Mouse (Mus musculus): Measurements from ENCODE around the gene Arhgap5.
A peak's percentile ranks its signal among the peaks of the same experiment; 100 is the strongest.
"Not testable (repeated sequence)": the region's sequence is repeated elsewhere in the genome, so short reads cannot be mapped to it uniquely, and the experiment has no call there.

Gene Arhgap5

DNA sequence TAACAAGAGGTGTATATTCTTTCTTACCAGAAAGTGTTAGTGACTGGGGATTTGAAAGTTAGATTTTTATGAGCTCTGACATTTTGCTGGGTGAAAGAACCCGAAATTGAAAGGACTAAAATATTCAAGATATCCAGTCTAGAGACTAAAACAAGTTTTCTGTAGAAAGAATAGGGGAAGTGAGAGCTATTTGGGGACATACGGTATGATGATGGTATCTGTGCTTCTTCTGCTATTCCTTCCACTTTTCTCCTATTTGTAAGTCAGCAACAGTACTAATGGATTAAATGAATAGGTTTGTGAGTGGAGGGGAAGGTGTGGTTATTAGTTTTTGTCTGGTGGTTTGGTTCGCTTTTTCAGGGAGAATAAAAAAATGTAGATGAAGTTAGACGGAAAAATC is 37.5 kb downstream of the Arhgap5 start:
- DNase-seq (ENCODE audit: low spot score), result no peak

GRCm38 (mm10) chr12:52544532-52544931 is 40.8 kb downstream of the Arhgap5 start:
- no peak for DNase-seq (ENCODE audit: low spot score)

GRCm38 (mm10) chr12:52552085-52552484 is 48.3 kb downstream of the Arhgap5 start:
- no peak for DNase-seq (ENCODE audit: low spot score)

GRCm38 (mm10) chr12:52555188-52555876 is 51.6 kb downstream of the Arhgap5 start:
- DNase-seq (ENCODE audit: low spot score), result no peak

- DNase-seq (ENCODE audit: low spot score), result no peak
Observed at GRCm38 (mm10) chr12:52565654-52566053, 61.9 kb downstream of the Arhgap5 start.

DNA sequence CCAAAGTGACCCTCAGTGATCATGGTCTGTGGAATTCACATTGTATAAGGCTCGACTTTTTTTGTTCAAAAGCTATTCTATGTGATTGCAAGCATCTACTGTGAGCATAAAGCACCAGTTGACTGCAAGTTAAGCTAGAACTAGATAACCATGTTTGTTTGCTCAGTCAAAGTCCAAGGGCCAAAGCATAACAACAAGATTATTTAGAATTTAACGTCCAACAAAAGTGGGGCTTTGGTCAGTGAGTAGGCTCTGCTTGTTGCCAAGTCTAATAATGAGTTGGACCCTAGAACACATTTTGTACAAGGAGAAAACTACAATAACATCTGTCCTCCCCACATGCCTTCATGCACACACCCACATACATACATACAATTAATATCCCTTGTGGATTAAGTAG is 69.6 kb downstream of the Arhgap5 start:
- no peak for DNase-seq (ENCODE audit: low spot score)

- DNase-seq (ENCODE audit: low spot score), result not testable (repeated sequence)
Observed at GRCm38 (mm10) chr12:52586466-52586865, 82.7 kb downstream of the Arhgap5 start.

DNA sequence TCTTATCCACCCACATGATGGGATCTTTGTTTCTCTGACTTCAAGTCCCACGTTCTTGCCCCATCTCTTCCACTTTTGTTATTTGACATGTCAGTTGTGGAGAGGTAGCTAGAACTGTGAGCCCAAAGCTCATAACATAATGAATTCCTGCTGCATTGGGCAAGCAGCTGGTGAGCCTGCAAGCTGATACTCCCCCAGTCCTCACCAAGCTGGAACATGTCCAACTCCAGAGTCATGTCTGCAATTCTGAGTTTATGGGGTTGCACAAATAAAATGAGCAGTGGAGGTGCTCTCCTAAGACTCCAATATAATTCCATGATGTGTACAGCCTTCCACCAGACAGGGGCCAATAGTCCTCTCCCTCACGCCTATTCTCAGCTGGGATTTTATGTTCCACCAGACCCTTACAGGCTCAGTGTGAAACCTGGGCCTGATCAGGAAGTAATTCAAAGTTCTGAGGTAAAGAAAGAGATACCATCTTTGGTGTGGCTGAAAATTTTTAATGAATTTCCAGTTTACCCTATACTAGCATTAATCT is 83.8 kb downstream of the Arhgap5 start:
- no peak for DNase-seq (ENCODE audit: low spot score)

GRCm38 (mm10) chr12:52595389-52596185 is 91.8 kb downstream of the Arhgap5 start:
- no peak for DNase-seq (ENCODE audit: low spot score)

- DNase-seq (ENCODE audit: low spot score), result no peak
Observed at GRCm38 (mm10) chr12:52602471-52602870, 98.7 kb downstream of the Arhgap5 start.

DNA sequence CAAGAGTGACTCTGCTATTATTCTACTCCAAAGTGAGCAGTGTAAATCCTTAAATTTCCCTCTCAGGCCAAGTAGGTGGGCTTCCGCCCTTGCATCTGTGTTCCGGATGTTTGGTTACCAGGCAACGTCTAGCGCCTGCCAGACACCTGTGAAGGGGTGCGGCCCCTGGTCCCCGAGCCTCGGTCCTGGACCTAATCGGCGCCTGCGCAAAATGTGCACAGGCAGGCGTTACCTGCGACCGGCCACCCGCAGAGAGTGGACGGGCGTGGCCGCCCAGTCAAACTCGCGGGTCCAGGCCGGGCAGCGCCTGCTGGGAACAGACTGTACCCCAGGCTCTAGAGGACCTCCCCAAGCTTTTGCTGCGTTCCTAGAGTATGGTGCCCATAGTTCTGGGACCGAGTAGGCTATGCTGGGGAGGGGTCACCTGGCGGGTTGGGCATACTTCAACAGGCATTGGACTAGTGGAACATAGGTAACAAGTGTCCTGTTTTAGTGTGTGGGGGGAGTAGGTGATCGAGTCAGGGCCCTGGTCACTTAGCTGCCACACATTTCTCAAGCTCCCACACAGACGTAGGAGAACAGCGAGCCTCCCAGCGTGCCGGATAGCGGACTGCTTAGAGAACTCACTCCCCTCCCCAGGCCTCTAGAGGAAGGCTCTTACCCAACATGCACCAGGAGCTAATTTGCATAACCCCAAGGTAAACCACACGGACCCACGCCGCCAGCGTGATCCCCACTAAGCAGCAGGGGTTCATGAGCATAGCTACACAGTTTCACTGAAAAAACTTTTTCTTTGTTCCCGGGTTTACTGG is 99.3 kb downstream of the Arhgap5 start:
- DNase-seq (ENCODE audit: low spot score), result peak; percentile 80

- DNase-seq (ENCODE audit: low spot score), result peak; percentile 80
Observed at GRCm38 (mm10) chr12:52603695-52604255, 100.0 kb downstream of the Arhgap5 start.

DNA sequence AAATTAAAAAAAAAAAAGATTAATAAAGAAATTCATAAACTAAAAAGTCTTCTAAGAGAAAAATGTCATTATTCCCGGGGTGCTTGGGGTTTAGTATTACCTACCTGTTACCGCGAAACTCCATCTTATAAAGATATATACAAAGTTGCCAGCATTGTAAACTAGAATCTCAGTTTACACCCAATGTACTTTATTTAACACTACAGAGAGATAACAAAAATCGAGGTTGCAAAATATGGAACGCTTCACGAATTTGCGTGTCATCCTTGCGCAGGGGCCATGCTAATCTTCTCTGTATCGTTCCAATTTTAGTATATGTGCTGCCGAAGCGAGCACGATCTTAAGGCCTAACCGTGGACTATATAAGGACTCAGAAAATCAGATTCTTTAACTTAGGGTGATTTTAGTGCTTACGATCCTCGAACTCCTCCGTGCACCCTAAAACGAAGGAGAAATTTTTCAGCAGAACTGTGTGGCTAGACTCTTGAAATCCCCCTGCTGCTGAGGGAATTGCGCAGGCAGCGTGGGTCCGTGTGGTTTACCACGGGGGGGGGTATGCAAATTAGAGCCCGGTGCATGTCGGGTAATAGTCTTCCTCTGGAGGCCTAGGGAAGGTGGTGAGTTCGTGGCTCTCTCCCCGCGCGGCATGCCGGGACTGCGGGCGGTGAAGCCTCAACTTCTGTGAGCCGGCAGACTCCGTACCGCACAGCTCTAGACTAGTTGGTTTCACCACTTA is 100.7 kb downstream of the Arhgap5 start:
- peak; percentile 90 for DNase-seq (ENCODE audit: low spot score)

DNA sequence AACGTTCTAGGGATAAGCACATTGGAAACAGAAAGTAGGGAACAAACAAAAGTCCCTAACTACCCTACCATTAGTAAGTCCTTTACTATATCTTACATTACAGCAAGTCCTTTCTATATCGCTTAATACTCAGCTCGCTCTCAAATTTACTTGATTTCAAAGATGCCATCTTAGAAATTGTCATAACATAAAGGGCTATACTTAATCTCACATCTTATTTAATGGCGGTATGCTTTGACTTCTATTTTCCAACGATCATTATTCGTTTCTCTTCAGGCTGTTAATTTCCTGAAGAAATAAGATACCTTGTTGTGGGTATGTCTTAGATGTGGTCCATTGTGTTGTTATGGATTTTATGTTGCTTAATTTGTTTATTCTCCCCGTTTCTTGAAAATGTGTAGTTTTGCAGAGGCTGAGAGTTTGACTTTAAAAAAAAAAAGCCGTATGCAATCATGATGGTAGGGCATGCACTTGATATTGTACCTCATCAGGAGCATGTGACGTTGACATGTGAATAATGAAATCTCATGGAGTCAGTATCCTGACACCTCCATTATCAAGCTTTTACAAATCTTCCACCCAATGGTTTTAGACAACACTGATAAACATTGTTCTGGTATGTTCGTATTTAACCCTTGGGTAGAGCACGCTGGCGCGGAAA is 101.3 kb downstream of the Arhgap5 start:
- DNase-seq (ENCODE audit: low spot score), result peak; percentile 20

DNA sequence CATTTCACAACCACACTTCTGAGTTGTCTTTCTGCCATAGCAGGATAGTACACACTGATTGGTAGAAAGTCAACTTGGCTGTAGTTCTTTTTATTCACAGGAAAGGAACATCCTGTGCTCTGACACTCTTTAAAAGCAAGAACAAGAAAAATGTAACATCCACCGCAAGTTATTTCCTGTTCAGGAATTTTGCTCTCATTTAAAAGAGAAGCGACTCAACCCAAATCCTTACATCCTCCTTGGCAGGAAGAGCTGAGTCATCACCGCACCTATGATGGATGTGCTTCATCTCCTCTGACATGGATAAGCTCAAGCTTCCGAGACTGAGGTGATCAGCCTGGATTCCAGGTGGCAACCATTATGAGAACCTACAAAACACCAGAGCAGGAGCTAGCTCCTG is 103.6 kb downstream of the Arhgap5 start:
- no peak for DNase-seq (ENCODE audit: low spot score)

DNA sequence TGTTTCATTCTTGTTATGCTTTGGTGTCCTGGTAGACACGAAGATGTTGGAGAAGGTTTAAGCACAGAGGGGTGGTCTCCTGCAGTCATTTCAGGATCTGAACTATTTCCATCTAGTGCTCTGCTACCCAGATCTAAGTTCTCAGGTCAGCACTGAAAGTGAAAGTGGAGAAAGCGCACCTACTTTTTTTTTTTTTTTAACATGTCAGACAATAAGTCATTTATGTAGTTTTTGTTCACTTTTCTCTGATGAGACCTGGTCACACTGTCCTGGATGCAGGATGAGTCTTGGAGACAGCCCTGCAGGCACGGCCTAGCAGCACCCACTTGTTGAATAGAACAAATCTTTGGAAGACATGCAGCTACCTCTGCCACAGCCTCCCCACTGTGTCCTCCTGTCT is 111.9 kb downstream of the Arhgap5 start:
- DNase-seq (ENCODE audit: low spot score), result no peak

- no peak for DNase-seq (ENCODE audit: low spot score)
Observed at GRCm38 (mm10) chr12:52618418-52619040, 114.8 kb downstream of the Arhgap5 start.

GRCm38 (mm10) chr12:52619644-52620043 is 115.9 kb downstream of the Arhgap5 start:
- no peak for DNase-seq (ENCODE audit: low spot score)
